ENCODE assay signal across 8 mouse cellular contexts in genomic region chr8:95697128-95697527, GRCm38 (mm10). TPM values are rescaled to one million over a fixed set of nuclear protein-coding genes. Genes with fewer than 3 reads are reported as not detected.
DNase-seq lines count a peak whose midpoint lies in the region; ATAC-seq lines count a peak whose summit lies in the region.

No protein-coding gene starts in this region.

- no peak overlapping the region for H3K27ac ChIP-seq in hindbrain, embryonic 13.5 days

- peak overlapping the region; percentile 42 for H3K4me2 ChIP-seq in hindbrain, embryonic 13.5 days

- no peaks in the 10 kb centered on the region for H3K36me3 ChIP-seq in hindbrain, embryonic 13.5 days
- no peaks in the 10 kb centered on the region for H3K36me3 ChIP-seq in megakaryocyte, embryonic 14.5 days (replicated peaks; ENCODE audit: low read length)

- peak; percentile 15 for ATAC-seq in hindbrain, embryonic 13.5 days (ENCODE audit: low FRiP score)

- H3K9ac ChIP-seq in hindbrain, embryonic 13.5 days: peak overlapping the region; percentile 9; the same call in 1 of the 2 replicates

- no peak overlapping the region for H3K4me3 ChIP-seq in hindbrain, embryonic 13.5 days
- H3K4me3 ChIP-seq in megakaryocyte, embryonic 14.5 days (replicated peaks): peak overlapping the region; percentile 78

- 2% methylated on average over 11 of the region's 11 CpGs for WGBS in hindbrain, embryonic 13.5 days

- H3K9me3 ChIP-seq in hindbrain, embryonic 13.5 days: no peaks in the 10 kb centered on the region
- no peaks in the 10 kb centered on the region for H3K9me3 ChIP-seq in megakaryocyte, embryonic 14.5 days

- H3K27me3 ChIP-seq in hindbrain, embryonic 13.5 days: peaks cover 30% of the 10 kb centered on the region
- H3K27me3 ChIP-seq in megakaryocyte, embryonic 14.5 days (replicated peaks): peaks cover 80% of the 10 kb centered on the region

- peak; percentile 92 for DNase-seq in MN1 (ENCODE audit: low spot score)
- peak; percentile 74 for DNase-seq in cerebellum, adult 9-11 months
- DNase-seq in frontal cortex, postnatal 14 days (ENCODE audit: low spot score in 2 of 2): peak; percentile 72 to 92
- DNase-seq in layer of hippocampus, postnatal 36 days: peak; percentile 85 to 90
- DNase-seq in right cerebral cortex, postnatal 10 days (ENCODE audit: low spot score in 2 of 2): peak; percentile 90 to 94
- DNase-seq in urinary bladder, postnatal 25 days (ENCODE audit: low spot score): peak; percentile 81

- H3K4me1 ChIP-seq in hindbrain, embryonic 13.5 days (replicated peaks): peaks cover 54% of the 10 kb centered on the region
- H3K4me1 ChIP-seq in megakaryocyte, embryonic 14.5 days: peaks cover 58% of the 10 kb centered on the region

RNA-seq across cellular contexts. Expression of gene Setd6, which starts 18.6 kb away (rescaled TPM):
- polyA plus RNA-seq in hindbrain, embryonic 13.5 days (2015; fragmentation: Nextera tagmentation; extraction: Ambion mirVana): 23.6 and 23.7 TPM in 2 replicates
- total RNA-seq in layer of hippocampus, postnatal 36 days (2021): 10 to 100 TPM; 19.5 to 21.1 TPM
- 2.0 and 3.7 TPM in 2 replicates for polyA plus RNA-seq in megakaryocyte, embryonic 14.5 days (2012; ENCODE audit: insufficient read depth, low replicate concordance)

RNA-seq across cellular contexts. Expression of gene Ndrg4, which starts 20.3 kb away (rescaled TPM):
- 224 and 229 TPM in 2 replicates for polyA plus RNA-seq in hindbrain, embryonic 13.5 days (2015; fragmentation: Nextera tagmentation; extraction: Ambion mirVana)
- total RNA-seq in layer of hippocampus, postnatal 36 days (2021): 1,000 to 10,000 TPM; 1,402 to 1,427 TPM
- 30.6 and 36.1 TPM in 2 replicates for polyA plus RNA-seq in megakaryocyte, embryonic 14.5 days (2012; ENCODE audit: insufficient read depth, low replicate concordance)
